Mouse (Mus musculus) T-cell, adult 2 months (primary cell): Measurements from ENCODE around the gene Rab11fip4.

Experiments
- DNase-seq: peaks from one replicate; pipeline ENCODE4 v3.0.0; 2022; ENCODE audit warnings: low spot score

Rab11fip4 gene

DNA sequence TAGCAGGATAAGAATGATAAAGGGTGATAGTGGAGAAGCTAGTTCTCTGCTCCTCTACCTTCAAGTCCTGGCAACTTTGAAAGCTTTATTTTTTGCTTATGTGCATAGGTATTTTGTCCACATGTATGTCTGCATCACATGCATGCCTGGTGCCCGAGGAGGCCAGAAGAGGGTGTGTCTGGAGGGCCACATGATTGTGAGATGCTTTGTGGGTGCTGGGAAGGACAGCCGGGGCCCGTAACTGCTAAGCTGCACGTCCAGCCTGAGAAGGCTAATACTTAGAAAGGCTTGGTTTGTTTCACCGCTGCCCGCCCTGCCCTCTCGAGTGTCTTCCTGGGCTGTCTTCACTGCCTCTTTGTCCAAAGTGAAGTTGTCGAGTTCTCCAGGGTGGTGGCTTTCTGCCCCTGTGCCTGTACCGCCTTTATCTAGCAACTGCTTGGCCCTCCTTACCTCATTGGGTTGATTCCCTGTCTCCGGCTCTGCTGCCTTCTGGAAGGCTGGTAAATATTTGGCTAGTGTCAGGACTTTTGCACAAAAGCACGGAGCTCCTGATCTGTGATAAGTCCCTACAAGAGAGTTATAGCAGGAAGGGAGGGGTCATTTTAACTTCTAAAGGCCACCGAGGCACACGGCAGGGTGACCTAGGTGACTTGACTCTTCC lies 123.2 kb downstream of the Rab11fip4 start:
- DNase-seq = no peak

- no peak for DNase-seq
Measured at GRCm38 (mm10) chr11:79714743-79715110, 123.7 kb downstream of the Rab11fip4 start.

- no peak for DNase-seq
Measured at GRCm38 (mm10) chr11:79715316-79715715, 124.3 kb downstream of the Rab11fip4 start.

GRCm38 (mm10) chr11:79715733-79716452 lies 124.9 kb downstream of the Rab11fip4 start:
- DNase-seq = no peak

- DNase-seq = no peak
Measured at GRCm38 (mm10) chr11:79716453-79716749, 125.4 kb downstream of the Rab11fip4 start.

DNA sequence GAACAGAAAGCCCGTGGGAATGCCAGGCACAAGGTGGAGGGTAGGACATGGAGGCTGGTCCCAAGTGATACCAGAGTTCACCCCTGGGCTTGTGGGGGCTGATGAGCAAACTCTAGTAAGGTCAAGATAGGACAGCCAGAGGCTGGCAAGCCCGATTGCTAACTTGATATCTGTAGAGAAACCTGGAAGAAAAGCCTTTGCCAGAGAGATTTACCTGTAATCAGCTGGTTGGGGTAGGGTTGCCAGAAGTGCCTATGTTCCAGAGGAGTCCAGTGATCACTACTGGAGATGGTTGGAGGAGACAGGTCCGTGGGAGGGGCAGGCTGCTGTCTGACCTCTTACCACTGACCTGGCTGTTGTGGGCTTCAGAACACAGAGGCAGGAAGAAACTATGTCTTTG lies 126.3 kb downstream of the Rab11fip4 start:
- DNase-seq = no peak

DNA sequence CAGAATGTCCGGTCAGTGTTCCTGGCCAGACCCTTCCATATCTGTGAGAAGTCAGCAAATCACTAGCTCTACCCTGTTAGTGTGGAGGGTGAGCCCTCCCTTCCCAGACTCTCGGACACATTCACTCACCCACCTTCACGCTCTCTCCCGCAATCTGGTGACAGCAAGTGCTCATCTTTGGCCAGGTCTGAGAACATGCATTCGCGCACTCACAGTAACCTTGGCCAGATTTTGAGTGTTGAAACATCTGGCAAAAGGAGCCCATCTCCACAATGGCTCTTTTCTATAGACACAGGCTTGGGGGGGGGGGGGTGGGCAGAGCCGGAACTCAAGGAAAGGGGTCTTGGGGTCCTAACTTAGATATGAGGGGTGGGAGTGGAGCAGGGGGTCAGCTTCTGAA lies 126.8 kb downstream of the Rab11fip4 start:
- no peak for DNase-seq

GRCm38 (mm10) chr11:79718202-79718601 lies 127.2 kb downstream of the Rab11fip4 start:
- DNase-seq = no peak

- DNase-seq = no peak
Measured at GRCm38 (mm10) chr11:79718829-79719346, 127.9 kb downstream of the Rab11fip4 start.

GRCm38 (mm10) chr11:79720737-79721136 lies 129.7 kb downstream of the Rab11fip4 start:
- no peak for DNase-seq

- no peak for DNase-seq
Measured at GRCm38 (mm10) chr11:79722811-79723210, 131.8 kb downstream of the Rab11fip4 start.

DNA sequence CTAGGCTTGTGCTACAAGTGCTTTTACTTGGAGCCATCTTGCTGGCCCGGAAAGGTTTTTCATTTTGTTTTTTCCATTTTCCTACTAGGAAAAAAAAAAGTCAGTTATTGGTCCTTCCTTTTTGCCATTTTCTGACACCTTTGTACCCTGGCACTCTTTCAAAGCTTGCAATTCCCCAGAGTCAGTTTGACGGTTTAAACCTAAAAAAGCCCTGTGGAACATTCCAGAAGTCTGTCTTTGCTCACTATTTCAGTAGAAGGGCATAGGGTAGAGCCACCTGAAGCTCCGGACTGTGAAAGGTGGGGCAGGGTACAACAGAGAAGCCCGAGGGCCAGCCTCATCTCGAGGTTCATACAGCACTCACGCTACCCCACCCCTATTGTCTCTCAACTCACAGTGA lies 134.0 kb downstream of the Rab11fip4 start:
- DNase-seq = no peak

DNA sequence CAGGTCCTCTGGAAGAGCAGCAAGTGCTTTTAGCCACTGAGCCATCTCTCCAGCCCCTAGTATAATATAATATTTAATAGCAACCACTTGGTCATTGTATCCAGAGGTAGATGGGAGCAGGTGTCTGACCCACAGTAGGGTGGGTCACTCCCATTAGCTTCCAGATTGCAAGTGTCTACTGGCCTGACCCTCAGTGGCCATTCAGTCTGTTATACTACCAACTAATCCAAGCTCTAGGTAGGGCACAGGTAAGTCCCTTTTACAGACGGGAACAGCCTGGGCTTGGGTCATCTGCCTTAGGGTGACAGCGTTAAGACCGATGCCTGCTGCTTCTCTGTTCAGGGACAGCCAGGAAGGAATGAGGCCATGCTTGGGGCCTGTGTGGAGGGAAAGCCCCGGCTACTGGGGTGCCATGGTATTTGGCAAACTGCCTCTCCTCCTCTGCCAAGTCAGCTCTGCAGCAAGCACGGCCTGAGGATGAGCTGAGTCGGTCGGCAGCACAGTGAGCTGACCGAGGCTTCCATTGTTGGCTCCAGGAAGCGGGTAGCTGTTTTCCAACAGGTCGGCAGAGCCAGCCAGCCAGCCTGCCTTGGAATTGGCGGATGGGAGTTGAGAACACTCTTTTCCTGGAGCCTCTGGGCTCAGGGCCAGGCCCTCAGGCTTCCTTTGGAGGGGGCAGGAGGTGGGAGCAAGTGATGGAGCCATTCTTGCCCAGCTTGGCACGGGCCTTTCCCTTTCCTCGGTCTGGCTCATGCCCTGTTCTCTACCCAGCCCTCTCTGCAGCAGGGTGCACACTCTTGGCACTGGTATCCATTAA lies 138.4 kb downstream of the Rab11fip4 start:
- no peak for DNase-seq

DNA sequence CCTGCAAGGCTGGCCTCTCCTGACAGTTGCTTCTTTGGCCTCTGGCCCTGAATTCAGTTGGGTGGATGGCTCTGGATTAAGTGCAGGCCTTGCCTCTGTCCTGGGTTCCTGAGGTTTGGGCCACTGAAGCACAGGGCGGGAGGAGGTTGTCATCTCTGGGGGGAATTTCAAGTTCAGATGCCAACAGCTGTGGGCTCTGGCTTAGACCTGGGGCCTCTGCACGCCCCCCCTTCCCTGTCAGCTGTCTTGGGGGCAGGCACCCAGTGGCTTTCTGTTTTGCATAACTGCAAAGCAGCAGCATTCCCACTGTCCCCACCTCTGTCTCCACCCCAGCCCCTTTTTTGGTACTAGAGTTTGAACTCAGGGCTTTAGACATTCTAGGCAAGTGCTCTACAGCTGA lies 139.4 kb downstream of the Rab11fip4 start:
- no peak for DNase-seq

- DNase-seq = no peak
Measured at GRCm38 (mm10) chr11:79731476-79731875, 140.5 kb downstream of the Rab11fip4 start.

DNA sequence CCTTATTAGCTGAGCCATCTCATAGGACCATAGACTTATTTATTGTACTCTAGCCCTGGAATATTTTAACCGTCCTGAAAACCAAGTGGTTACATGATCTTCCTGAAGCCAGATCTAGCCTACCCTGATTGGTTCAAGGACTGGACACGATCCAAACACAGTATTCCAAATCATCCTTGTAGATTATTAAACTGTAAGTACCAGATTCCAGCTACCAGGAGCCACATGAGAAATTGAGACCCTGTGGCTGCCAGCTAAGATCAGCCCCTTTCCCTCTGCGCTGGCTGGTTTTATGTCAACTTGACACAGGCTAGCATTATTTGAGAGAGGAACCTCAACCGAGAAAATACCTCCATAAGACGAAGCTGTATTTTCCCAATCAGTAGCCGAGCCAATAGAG lies 142.0 kb downstream of the Rab11fip4 start:
- no peak for DNase-seq

DNA sequence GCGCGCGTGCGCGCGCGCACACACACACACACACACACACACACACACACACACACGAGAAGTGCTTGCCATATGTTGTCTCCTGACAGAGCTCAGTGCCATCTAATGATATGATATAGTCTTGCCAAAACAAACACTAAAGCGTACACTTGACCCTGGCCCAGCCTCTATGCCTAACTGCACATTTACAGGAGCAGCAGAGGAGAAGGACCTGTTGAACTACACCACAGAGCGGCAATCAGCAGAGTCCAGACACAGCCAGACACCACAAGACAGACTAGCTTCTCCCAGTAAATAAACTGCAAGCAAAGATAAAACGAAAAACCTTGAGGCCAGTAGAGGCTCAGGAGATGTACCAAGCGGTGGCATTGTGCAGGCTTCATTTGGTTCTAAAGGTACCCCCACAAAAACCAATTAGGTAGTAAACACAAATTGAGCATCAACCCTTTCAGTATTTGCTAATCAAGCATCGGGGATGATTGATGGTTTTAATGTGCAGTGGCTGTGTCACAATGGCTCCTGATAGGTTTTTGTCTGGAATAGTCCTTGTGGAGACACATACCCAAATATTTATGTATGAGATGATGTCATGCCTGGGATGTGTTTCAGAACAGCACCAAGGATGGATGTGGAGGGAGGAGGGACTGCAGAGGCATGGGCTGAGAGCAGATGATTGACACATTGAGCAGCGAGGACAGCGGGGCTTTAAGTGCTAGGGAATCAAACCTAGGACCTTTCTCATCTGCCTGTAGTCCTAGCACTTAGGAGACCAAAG lies 145.4 kb downstream of the Rab11fip4 start:
- DNase-seq = no peak

- no peak for DNase-seq
Measured at GRCm38 (mm10) chr11:79737126-79737697, 146.2 kb downstream of the Rab11fip4 start.

DNA sequence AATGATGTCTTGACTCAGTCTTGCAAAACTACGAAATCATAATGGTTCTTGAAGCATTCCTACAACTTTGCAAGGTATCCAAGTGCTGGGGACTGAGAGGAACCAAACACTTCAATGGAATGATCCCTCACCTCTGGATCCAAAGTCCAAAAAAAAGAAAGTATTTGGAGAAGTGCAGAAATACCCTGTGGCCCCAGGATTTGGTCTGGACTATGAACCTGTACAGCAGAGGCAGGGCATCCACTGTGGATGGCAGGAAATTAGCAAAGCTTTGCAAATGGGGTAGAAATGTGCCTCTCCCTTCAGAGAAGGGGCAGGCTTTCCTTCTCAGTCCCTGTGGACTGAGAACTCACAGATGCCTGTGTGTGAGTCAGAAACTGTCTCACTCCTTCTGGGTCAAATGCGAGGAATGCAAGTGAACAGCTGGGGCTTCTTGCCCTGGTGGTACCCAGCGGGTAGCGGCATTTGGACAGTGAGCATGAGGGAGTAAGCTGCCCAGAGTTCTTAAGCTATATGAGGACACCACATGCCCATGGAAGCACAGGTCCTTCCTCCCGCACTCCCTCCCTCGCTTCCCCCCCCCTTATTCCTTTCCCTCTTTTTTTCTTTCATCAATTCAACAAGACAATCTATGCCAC lies 147.0 kb downstream of the Rab11fip4 start:
- no peak for DNase-seq

GRCm38 (mm10) chr11:79738725-79739558 lies 147.9 kb downstream of the Rab11fip4 start:
- DNase-seq = no peak
